Mouse (Mus musculus) yolk sac, embryonic 10.5 days (tissue): Measurements from ENCODE around the gene Thop1.
"Not testable (repeated sequence)": the region's sequence is repeated elsewhere in the genome, so short reads cannot be mapped to it uniquely, and the experiment has no call there.

Experiments
- DNase-seq: peaks from one replicate; pipeline ENCODE4 v3.0.0-alpha.2; 2017; ENCODE audit warnings: low spot score

Thop1 gene

GRCm38 (mm10) chr10:81057406-81058130 is 12.3 kb upstream of the Thop1 start:
- no peak for DNase-seq

DNA sequence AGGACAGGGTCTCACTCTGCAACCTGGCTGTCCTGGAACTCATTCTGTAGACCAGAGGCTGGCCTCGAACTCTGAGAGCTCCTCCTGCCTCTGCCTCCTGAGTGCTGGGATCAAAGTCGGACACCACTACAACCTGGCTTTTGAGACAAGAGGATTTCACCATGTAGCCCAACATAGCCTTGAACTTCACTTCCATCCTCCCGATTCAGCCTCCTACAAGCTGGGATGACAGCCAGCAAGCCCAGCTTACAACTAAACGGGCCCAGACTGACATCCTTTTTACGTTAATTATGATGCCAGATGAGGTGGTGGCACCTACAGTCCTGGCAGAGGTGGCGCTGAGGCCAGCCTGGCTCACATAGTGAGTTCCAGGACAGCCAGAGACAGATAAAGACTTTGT is 10.9 kb upstream of the Thop1 start:
- no peak for DNase-seq

DNA sequence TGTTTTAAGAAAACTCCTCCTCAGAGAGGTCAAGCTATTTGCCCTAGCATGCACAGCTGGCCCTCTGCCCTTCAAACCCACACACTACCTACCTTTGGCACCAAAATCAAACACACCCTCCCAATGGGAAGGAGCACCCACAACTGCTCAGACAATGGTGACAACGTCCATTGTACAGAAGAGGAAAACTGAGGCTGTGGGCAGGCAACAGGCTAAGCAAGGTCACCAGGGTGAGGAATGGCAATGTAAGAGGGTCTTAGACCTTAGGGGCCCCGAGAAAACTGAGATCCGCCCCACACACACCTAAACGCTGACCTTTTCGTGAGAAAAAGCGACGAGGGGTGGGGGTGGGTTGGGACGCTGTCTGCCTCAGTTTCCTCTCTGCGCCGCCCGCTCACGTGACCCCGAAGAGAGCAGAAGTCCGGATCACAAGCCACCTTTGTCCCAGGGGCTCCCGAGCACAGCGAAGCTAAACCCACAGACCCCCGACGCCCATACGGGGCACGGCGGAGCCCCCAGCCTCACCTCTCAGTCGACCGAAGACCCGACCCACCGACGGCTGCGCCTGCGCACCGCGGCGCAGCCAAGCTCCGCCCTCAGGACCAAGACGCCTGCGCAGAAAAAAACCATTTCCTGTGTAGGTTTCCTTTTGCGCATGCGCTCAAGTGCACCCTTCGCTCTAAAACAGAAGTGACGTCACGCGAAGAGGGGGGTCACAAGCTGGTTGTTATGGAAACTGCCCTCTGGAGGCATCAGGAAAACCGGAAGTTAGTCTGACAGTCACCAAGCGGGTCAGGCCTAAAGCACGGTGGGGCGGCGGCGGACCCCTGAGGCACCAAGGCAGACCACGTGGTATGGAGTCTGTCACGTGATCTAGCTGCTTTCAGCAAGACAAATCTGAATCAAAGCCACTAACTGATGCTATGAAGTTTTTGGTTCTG is 10.0 kb upstream of the Thop1 start, which contains the start of gene Sgta:
Gene Sgta (minus strand): TSS at position 579 of the 941 bp plus-strand sequence.
- peak; percentile 99 for DNase-seq

DNA sequence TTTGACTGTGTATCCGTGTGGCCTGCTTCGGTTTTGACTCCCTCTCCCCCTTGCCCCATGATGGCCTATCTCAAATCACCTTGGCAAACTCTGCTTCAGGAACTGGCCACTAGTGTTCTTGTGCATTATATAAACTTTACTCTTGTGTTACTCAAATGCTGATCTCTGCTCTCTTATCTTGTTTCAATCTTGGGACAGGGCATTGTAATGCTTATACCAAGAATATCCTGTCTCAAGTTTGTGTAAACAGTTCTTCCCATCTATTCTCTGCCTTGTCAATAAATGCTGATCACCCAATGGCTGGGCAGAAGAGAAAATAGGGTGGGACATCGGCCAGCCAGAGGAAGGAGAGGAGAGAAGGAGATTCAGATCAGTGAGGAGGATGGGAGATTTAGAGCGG is 7.1 kb upstream of the Thop1 start:
- no peak for DNase-seq

- not testable (repeated sequence) for DNase-seq
Measured at GRCm38 (mm10) chr10:81064519-81064918, 5.3 kb upstream of the Thop1 start.

DNA sequence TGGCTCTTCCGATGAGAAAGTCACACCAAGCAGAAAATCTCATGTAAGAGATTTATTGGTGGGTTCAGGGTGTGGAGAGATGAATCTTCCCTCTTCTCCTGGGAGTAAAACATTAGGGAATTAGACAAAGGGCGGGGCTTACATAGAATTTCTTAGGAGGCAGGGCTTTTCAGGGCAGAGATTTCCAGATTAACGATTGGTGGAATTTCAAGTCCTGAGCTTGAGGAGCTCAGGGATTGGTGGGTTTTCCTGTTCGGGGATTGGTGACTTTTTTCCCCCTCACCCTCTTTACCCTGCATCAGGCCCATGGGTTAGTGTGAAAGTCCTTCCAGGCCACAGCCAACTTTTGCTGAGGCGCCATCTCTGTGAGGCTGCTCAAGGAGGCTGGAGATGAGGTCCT is 1.1 kb upstream of the Thop1 start:
- no peak for DNase-seq

GRCm38 (mm10) chr10:81072290-81072689 is 2.5 kb downstream of the Thop1 start:
- DNase-seq, result no peak

DNA sequence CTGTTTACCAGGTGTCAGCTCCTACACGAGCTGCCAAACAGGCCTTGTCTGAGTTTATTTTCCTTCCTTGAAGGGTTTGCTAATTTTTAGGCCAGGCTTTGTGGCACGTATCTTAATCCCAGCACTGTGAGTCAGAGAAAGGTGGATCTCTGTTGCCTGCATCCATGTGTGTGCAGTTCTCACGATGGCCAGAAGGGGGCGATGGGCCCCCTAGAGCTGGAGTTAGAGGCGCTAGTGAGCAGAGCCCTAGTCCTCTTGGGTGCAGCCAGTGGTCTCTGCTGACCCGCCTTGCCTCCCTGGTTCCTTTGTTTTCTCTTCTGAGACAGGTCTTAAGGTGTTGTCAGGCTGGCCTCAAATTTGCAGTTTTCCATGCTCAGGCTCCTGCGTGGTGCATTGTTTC is 3.6 kb downstream of the Thop1 start:
- DNase-seq, result no peak

DNA sequence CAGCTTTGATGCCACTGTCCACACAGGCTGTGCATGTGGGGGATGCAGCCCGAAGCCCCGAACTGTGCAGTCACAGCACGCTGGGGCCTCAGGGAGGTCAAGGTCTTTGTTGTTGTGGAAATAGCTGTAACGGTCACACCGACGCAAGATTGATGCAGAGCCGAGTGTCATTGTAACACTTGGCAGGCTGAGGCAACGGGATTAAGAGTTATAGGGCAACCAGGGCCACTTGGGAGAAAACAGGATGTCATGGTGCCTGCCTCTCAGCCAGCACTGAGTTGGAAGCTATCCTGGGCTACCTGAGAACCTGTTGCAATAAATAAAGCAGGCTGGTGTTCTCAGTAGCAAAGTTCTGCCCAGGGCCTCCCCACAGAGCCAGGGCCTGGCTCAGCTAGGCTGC is 5.9 kb downstream of the Thop1 start:
- DNase-seq, result no peak

GRCm38 (mm10) chr10:81076356-81076755 is 6.5 kb downstream of the Thop1 start:
- DNase-seq, result peak; percentile 55

DNA sequence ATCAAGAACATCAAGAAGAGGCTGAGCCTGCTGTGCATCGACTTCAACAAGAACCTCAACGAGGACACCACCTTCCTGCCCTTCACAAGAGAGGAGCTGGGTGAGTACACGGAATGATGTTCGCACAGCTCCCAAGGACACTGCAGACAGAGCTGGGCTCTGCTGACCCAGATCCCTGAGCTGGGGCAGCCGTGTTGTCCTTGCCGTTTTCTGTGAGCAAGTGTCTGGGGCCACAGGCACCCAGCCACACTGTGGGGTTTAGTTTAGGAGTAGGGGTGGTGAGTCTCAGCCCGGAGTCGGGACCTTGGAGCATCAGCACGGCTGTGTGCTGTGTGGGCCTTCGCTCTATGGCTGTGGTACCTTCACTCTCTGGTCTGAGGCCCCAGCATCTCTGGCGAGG is 8.1 kb downstream of the Thop1 start:
- no peak for DNase-seq

DNA sequence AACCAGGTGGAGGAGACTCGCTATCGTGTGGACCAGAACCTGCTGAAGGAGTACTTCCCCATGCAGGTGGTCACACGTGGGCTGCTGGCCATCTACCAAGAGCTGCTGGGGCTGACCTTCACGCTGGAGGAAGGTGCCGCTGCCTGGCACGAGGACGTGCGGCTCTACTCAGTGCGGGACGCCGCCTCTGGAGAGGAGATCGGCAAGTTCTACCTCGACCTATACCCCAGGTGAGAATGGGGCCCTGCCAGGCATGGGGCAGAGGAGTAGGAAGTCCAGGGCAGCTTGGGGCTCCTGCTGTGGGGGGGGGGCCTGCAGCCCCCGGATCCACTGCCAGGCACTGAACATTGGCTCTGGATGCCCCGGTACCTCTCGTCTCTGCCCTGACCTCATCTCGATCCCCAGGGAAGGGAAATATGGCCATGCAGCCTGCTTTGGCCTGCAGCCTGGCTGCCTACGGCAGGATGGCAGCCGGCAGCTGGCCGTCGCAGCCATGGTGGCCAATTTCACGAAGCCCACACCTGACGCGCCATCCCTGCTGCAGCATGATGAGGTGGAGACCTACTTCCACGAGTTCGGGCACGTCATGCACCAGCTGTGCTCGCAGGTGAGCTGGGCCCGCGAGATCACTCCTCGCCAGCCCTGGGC is 10.3 kb downstream of the Thop1 start:
- DNase-seq, result no peak

DNA sequence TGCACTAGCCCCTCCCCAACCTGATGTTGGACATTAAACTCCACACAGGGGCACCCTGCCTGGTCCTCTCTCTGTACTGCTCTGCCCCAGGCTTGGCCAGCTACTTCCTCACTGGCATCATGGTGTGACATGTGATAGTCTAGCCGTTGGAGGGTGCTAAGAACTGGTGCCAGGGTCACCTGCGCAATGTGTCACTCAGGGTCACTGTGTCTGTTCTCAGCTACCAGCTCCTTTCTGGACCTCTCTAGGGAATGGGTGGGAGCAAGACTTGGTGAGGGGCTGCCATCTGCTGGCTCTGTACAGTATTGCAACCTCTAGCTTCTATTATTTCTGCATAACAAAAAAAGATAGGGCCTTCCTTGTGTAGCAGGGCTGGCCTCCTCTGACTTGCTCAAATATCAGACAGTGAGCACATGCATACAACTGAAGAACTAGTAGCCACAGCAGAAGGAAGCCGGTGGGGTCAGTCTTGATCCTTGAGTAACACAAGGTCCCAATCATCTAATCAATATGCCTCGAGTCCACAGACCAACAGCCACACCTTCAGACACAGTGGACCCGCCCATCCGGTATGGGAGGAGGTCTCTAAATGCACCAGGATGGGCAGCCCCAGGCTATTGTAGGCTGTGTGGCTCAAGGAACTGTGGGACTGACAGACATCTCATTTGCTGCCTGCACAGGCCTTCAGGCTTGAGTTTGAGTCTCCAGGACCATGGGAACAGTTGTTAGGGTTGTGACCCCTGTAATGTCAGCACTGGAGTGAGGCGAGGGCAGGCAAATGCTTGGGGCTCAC is 12.5 kb downstream of the Thop1 start:
- peak; percentile 72 for DNase-seq

- DNase-seq, result no peak
Measured at GRCm38 (mm10) chr10:81087021-81087420, 17.2 kb downstream of the Thop1 start.

- DNase-seq, result no peak
Measured at GRCm38 (mm10) chr10:81089216-81089615, 19.4 kb downstream of the Thop1 start.

DNA sequence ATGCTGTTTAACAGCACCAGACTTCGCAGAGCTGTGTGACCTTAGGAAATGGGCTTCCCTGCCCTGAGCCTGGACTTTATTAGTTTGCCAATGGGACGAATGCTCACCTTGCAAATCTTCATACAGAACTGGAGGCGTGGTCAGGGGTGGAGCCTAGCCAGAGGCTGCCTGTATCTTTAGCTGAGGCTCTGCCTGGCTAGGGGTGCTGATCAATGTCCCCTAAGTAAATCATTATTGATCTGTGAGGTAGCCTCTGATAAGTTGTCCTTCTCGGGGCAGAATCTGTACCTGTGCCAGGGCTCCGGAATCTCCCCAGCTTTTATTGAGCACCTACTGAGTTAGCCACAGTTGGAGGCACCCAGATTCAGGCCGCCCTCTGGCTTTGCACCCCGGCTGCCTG is 20.8 kb downstream of the Thop1 start:
- DNase-seq, result peak; percentile 38

GRCm38 (mm10) chr10:81092465-81093250 is 22.8 kb downstream of the Thop1 start:
- DNase-seq, result peak; percentile 97

- peak; percentile 88 for DNase-seq
Measured at GRCm38 (mm10) chr10:81094931-81095678, 25.3 kb downstream of the Thop1 start.

GRCm38 (mm10) chr10:81105565-81106112 is 35.8 kb downstream of the Thop1 start, which contains the start of gene Map2k2:
Gene Map2k2, plus strand, starts transcription at chr10:81105915.
- peak; percentile 97 for DNase-seq
